Comparison of ENCODE assay signal across 9 mouse cellular contexts in the genomic region with DNA sequence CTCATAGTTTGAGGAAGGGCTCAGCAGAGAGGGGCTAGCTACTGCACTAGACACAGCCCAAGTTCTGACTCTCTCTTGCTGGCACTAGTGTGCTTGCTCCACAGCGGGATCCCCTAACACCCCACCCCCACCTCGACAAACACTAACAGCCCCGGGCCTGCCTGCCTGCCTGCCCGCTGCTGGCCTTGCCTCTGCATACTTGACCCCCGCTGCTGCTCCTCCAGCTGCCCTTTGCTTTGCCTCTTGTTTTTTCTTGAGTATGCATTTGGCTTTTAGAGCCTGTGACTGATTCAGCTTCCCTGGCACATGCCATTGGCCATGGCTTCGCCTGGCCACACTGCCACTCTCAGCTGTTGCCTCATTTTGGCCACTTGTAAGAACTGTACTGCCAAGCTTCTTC. TPM values are rescaled to one million over a fixed set of nuclear protein-coding genes. Genes with fewer than 3 reads are reported as not detected.
DNase-seq lines count a peak whose midpoint lies in the region; ATAC-seq and TF ChIP-seq lines count a peak whose summit lies in the region.
"Had no signal": no experiment of that assay in that cellular context is flagged by ENCODE, and none has a peak within 500 bp of the region (broad histone marks: within the 10 kb centered on the region; RNA-seq: fewer than 3 reads in every experiment).

No protein-coding gene starts in this region.

- no peak overlapping the region for H3K4me3 ChIP-seq in midbrain, embryonic 11.5 days (ENCODE audit: low read depth, low read length)
- H3K4me3 ChIP-seq in midbrain, embryonic 16.5 days (ENCODE audit: low read depth, low read length), result no peak overlapping the region
- no peak overlapping the region for H3K4me3 ChIP-seq in heart, embryonic 15.5 days
- H3K4me3 ChIP-seq in stomach, embryonic 15.5 days (replicated peaks), result no peak overlapping the region
- no peak overlapping the region for H3K4me3 ChIP-seq in intestine, postnatal 0 days (ENCODE audit: low read depth, low read length)

- ATAC-seq in midbrain, embryonic 11.5 days (ENCODE audit: low FRiP score), result peak; percentile 73
- ATAC-seq in midbrain, embryonic 16.5 days, result no peak
- no peak for ATAC-seq in heart, embryonic 15.5 days (replicated peaks; ENCODE audit: insufficient number of reproducible peaks, insufficient read depth, low FRiP score, low read depth)
- no peak for ATAC-seq in stomach, embryonic 15.5 days (ENCODE audit: insufficient read depth, low FRiP score, low read depth)
- no peak for ATAC-seq in intestine, postnatal 0 days

- H3K27ac ChIP-seq in midbrain, embryonic 11.5 days (ENCODE audit: low read depth, low read length), result no peak overlapping the region
- H3K27ac ChIP-seq in midbrain, embryonic 16.5 days (ENCODE audit: low read length), result no peak overlapping the region
- no peak overlapping the region for H3K27ac ChIP-seq in heart, embryonic 15.5 days
- no peak overlapping the region for H3K27ac ChIP-seq in stomach, embryonic 15.5 days
- no peak overlapping the region for H3K27ac ChIP-seq in intestine, postnatal 0 days (ENCODE audit: low read depth, low read length)

- H3K9me3 ChIP-seq in midbrain, embryonic 11.5 days (ENCODE audit: control insufficient read depth, low read length), result no peaks in the 10 kb centered on the region
- H3K9me3 ChIP-seq in midbrain, embryonic 16.5 days (replicated peaks; ENCODE audit: control insufficient read depth, low read length, poor library complexity, severe bottlenecking), result no peaks in the 10 kb centered on the region
- H3K9me3 ChIP-seq in heart, embryonic 15.5 days (replicated peaks), result no peaks in the 10 kb centered on the region
- H3K9me3 ChIP-seq in stomach, embryonic 15.5 days, result no peaks in the 10 kb centered on the region
- no peaks in the 10 kb centered on the region for H3K9me3 ChIP-seq in intestine, postnatal 0 days (ENCODE audit: control insufficient read depth)

- H3K4me2 ChIP-seq in midbrain, embryonic 11.5 days, result peak overlapping the region; percentile 13; the same call in 1 of the 2 replicates
- H3K4me2 ChIP-seq in midbrain, embryonic 16.5 days (ENCODE audit: low read length), result no peak overlapping the region
- H3K4me2 ChIP-seq in heart, embryonic 15.5 days, result peak overlapping the region; percentile 30; the same call in 1 of the 2 replicates
- peak overlapping the region; percentile 27; the same call in 1 of the 2 replicates for H3K4me2 ChIP-seq in stomach, embryonic 15.5 days
- H3K4me2 ChIP-seq in intestine, postnatal 0 days (replicated peaks; ENCODE audit: low read depth), result no peak overlapping the region

- H3K27me3 ChIP-seq in midbrain, embryonic 11.5 days (ENCODE audit: control insufficient read depth, insufficient read depth, low read length), result no peaks in the 10 kb centered on the region
- H3K27me3 ChIP-seq in midbrain, embryonic 16.5 days (ENCODE audit: control insufficient read depth, insufficient read depth, low read depth, low read length), result no peaks in the 10 kb centered on the region
- H3K27me3 ChIP-seq in heart, embryonic 15.5 days, result no peaks in the 10 kb centered on the region
- H3K27me3 ChIP-seq in stomach, embryonic 15.5 days (replicated peaks), result no peaks in the 10 kb centered on the region
- H3K27me3 ChIP-seq in intestine, postnatal 0 days (replicated peaks; ENCODE audit: control insufficient read depth, insufficient read depth, low read length), result no peaks in the 10 kb centered on the region

- H3K36me3 ChIP-seq in midbrain, embryonic 11.5 days (ENCODE audit: control insufficient read depth, insufficient read depth, low read length), result no peaks in the 10 kb centered on the region
- no peaks in the 10 kb centered on the region for H3K36me3 ChIP-seq in midbrain, embryonic 16.5 days (ENCODE audit: control insufficient read depth, insufficient read depth, low read length)
- no peaks in the 10 kb centered on the region for H3K36me3 ChIP-seq in heart, embryonic 15.5 days
- no peaks in the 10 kb centered on the region for H3K36me3 ChIP-seq in stomach, embryonic 15.5 days
- no peaks in the 10 kb centered on the region for H3K36me3 ChIP-seq in intestine, postnatal 0 days (ENCODE audit: control insufficient read depth, insufficient read depth)

- no peak for TF ChIP-seq CTCF in intestine, postnatal 0 days (IDR thresholded peaks at IDR 0.05; ENCODE audit: low read depth)

- peaks cover 5% of the 10 kb centered on the region for H3K4me1 ChIP-seq in midbrain, embryonic 11.5 days (ENCODE audit: control insufficient read depth, insufficient read depth, low read length)
- H3K4me1 ChIP-seq in midbrain, embryonic 16.5 days (ENCODE audit: control insufficient read depth, insufficient read depth, low read length), result no peaks in the 10 kb centered on the region
- peaks cover 11% of the 10 kb centered on the region for H3K4me1 ChIP-seq in heart, embryonic 15.5 days (replicated peaks)
- H3K4me1 ChIP-seq in stomach, embryonic 15.5 days, result peaks cover 5% of the 10 kb centered on the region; the same call in 1 of the 2 replicates
- no peaks in the 10 kb centered on the region for H3K4me1 ChIP-seq in intestine, postnatal 0 days (replicated peaks; ENCODE audit: control insufficient read depth, insufficient read depth, low read length)

- 5% methylated on average over 6 of the region's 6 CpGs for WGBS in midbrain, embryonic 11.5 days
- WGBS in midbrain, embryonic 16.5 days, result 10% methylated on average over 6 of the region's 6 CpGs
- WGBS in heart, embryonic 15.5 days, result 16% methylated on average over 6 of the region's 6 CpGs
- WGBS in stomach, embryonic 15.5 days, result 19% methylated on average over 6 of the region's 6 CpGs
- 36% methylated on average over 6 of the region's 6 CpGs for WGBS in intestine, postnatal 0 days

- no peak overlapping the region for H3K9ac ChIP-seq in midbrain, embryonic 11.5 days (ENCODE audit: low read length)
- H3K9ac ChIP-seq in midbrain, embryonic 16.5 days (ENCODE audit: low read depth, low read length), result no peak overlapping the region
- H3K9ac ChIP-seq in heart, embryonic 15.5 days, result no peak overlapping the region
- H3K9ac ChIP-seq in stomach, embryonic 15.5 days, result no peak overlapping the region
- H3K9ac ChIP-seq in intestine, postnatal 0 days (ENCODE audit: low read depth, low read length), result no peak overlapping the region

- DNase-seq in midbrain, embryonic 11.5 days (ENCODE audit: low spot score, missing footprints), result peak; percentile 89
- DNase-seq in lung, adult 18-20 months, result peak; percentile 50 to 67
- DNase-seq in ovary, postnatal 10 days (ENCODE audit: low spot score), result no peak
- DNase-seq in layer of hippocampus, postnatal 25 days (ENCODE audit: extremely low spot score in 1 of 2, low spot score in 1 of 2), result no peak

RNA-seq across cellular contexts. Expression of a gene that starts 33.8 kb away (rescaled TPM):
- 20.9 and 25.3 TPM in 2 replicates for polyA plus RNA-seq in midbrain, embryonic 11.5 days (2014; fragmentation: Nextera tagmentation; extraction: Ambion mirVana)
- 4.1 and 4.2 TPM in 2 replicates for polyA plus RNA-seq in midbrain, embryonic 16.5 days (2015; fragmentation: Nextera tagmentation; extraction: Ambion mirVana)
- polyA plus RNA-seq in heart, embryonic 15.5 days (2015; fragmentation: Nextera tagmentation; extraction: Ambion mirVana), result 94.8 and 103 TPM in 2 replicates
- polyA plus RNA-seq in stomach, embryonic 15.5 days (2015; fragmentation: Nextera tagmentation; extraction: Ambion mirVana), result 54.2 and 60.5 TPM in 2 replicates
- 8.8 and 11.4 TPM in 2 replicates for polyA plus RNA-seq in intestine, postnatal 0 days (2015; fragmentation: Nextera tagmentation; extraction: Ambion mirVana)
- total RNA-seq in layer of hippocampus, postnatal 25 days (2021), result under 1 TPM; 0.77 to 0.91 TPM
- total RNA-seq: hematopoietic stem cell, adult 5-6 weeks had no signal

Comparison
In these comparisons a context has a peak if more than half of its experiments do, and no peak if none do; other contexts are left out.
1. H3K4me2 ChIP-seq: peak in midbrain, embryonic 11.5 days (single experiment), heart, embryonic 15.5 days (single experiment) and stomach, embryonic 15.5 days (single experiment); none in midbrain, embryonic 16.5 days (single experiment) and intestine, postnatal 0 days (single experiment).
2. DNase-seq: peak in midbrain, embryonic 11.5 days (single experiment) and lung, adult 18-20 months (2 of 2); none in ovary, postnatal 10 days (single experiment) and layer of hippocampus, postnatal 25 days (0 of 2).